Mouse (Mus musculus): ENCODE measurements around the gene Cib3. TPM values are rescaled to one million over a fixed set of nuclear protein-coding genes. Genes with fewer than 3 reads are reported as not detected.

Cib3 gene
- total and polyA plus RNA-seq, 2 experiments from 2014 or later = 0.10 TPM; not detected in 1

DNA sequence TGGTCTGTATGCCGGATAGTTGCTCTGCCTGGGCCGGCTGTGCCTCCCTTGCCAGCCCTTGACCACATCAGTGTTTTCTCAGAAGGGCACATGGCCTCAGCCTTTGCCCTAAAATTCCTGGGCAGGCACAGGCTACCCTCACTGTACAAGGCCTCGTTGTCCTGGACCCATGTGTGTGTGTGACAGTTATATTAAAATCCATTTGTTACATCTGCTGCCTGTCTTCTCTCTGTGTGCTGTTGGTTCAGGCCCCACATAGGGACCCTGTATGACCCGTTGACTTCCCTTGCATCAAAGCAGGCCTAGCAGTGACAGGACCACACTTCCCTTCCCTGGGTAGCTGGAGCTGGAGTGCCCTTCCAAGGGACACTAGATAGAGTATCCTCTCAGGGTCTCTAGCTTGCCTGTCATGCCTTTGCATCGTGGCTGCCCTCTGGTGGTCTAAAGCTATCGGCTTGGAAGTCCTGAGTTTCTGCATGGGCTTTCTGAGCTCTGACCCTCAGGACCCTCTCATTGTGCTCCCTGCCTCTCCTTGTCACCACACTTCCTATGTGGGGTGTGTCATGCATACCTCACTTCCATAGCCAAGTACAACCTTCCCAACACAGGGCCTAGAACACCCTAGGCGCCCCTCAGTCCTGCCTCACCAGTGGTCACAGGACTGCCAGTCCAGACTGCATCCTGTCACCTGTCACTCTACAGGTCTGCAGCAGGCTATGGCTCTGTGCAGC, 44.7 kb upstream of the Cib3 start:
- Histone ChIP-seq H3K9me3 (ENCODE audit: low read length) (no peaks in the 10 kb centered on the region), H3K4me2 (ENCODE audit: low read depth) (no peak overlapping the region), H3K27ac (ENCODE audit: low read depth, low read length) (no peak overlapping the region), H3K4me1 (ENCODE audit: insufficient read depth) (no peaks in the 10 kb centered on the region), H3K27me3 (ENCODE audit: insufficient read depth, low read length) (no peaks in the 10 kb centered on the region), H3K4me3 (ENCODE audit: low read depth, low read length) (no peak overlapping the region), H3K9ac (no peak overlapping the region), H3K36me3 (ENCODE audit: insufficient read depth) (peaks cover 43% of the 10 kb centered on the region)
- TF ChIP-seq CTCF (IDR thresholded peaks at IDR 0.05; ENCODE audit: low read depth) = peak; percentile 75
- ATAC-seq (peak; percentile 44), DNase-seq (peak; percentile 43)
- WGBS = 47% methylated on average over 7 of the region's 7 CpGs

DNA sequence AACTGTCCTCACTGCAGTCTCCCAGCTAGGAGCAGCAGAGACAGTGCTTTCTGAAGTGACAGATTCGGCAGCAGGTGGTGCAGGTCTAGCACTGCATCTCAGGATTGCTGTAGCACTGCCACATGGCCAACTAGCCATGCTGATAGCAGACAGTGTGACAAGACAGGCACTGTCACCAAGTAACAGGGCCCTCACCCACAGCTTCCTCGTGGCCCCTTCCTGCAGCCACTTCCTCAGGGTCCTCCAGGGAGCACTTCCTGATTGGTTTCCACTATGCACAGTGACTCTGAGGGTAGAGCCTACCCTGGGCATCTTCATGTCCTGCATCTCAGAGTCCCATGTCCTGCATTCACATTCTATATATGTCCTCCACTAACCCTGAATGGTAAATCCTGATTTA, 32.0 kb upstream of the Cib3 start:
- TF ChIP-seq CTCF (IDR thresholded peaks at IDR 0.05; ENCODE audit: low read depth) = no peak
- WGBS = 70% methylated on average over 2 of the region's 2 CpGs
- no peak for ATAC-seq
- H3K27me3 ChIP-seq (ENCODE audit: insufficient read depth, low read length) = no peaks in the 10 kb centered on the region
- peaks cover 23% of the 10 kb centered on the region for H3K36me3 ChIP-seq (ENCODE audit: insufficient read depth)
- no peak overlapping the region for H3K4me2 ChIP-seq (ENCODE audit: low read depth)
- H3K4me3 ChIP-seq (ENCODE audit: low read depth, low read length) = no peak overlapping the region
- H3K9ac ChIP-seq = no peak overlapping the region
- H3K4me1 ChIP-seq (ENCODE audit: insufficient read depth) = peaks cover 11% of the 10 kb centered on the region; the same call in 1 of the 2 replicates
- no peaks in the 10 kb centered on the region for H3K9me3 ChIP-seq (ENCODE audit: low read length)
- no peak for DNase-seq
- H3K27ac ChIP-seq (ENCODE audit: low read depth, low read length) = no peak overlapping the region

DNA sequence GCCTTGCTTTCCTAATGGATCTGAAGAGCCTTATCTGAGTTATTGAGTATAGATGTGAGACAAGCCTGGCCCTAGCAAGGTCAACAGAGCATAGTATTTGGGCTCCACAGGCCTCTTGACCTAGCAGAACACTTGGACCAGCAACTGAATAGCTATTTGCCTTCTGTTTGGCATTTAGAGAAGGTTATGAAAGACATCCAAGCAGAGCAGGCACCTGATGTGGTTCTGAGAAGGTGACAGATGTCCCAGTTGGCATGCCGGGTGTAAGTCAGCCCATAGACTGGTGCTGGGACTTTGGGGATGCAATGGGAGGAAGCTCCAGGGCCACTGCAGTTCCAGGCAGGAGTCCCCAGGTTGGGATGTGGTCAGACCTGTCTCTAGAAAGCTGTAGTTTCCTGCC, 29.6 kb upstream of the Cib3 start:
- whole genome bisulfite sequencing = 93% methylated on average over 1 of the region's 1 CpGs
- Histone ChIP-seq H3K4me2 (ENCODE audit: low read depth) (no peak overlapping the region), H3K9me3 (ENCODE audit: low read length) (no peaks in the 10 kb centered on the region), H3K36me3 (ENCODE audit: insufficient read depth) (peaks cover 11% of the 10 kb centered on the region), H3K27ac (ENCODE audit: low read depth, low read length) (no peak overlapping the region), H3K4me1 (ENCODE audit: insufficient read depth) (peaks cover 11% of the 10 kb centered on the region; the same call in 1 of the 2 replicates), H3K9ac (no peak overlapping the region), H3K27me3 (ENCODE audit: insufficient read depth, low read length) (no peaks in the 10 kb centered on the region), H3K4me3 (ENCODE audit: low read depth, low read length) (no peak overlapping the region)
- DNase-seq = no peak
- no peak for ATAC-seq
- no peak for TF ChIP-seq CTCF (IDR thresholded peaks at IDR 0.05; ENCODE audit: low read depth)

DNA sequence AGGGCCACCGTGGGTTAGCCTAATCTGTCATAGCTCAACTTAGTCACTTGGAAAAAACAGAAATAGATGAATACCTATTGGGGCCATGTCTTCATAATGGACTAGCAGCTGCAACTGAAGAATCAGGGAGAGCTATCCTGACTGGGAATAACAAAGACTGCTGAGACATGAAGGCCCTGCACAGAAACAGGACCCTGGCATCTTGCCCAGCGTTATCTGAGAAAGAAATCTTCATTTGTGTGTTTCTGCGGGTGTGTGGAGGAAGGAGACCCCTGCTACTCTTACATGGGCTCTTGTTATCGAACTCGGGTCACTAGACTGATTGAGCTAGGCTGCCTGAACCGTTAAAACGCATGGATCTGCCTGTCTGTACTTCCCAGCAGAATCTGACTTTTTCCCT, 28.3 kb upstream of the Cib3 start:
- no peak for TF ChIP-seq CTCF (IDR thresholded peaks at IDR 0.05; ENCODE audit: low read depth)
- Histone ChIP-seq H3K27ac (ENCODE audit: low read depth, low read length) (no peak overlapping the region), H3K9ac (peak overlapping the region; percentile 63), H3K4me1 (ENCODE audit: insufficient read depth) (peaks cover 11% of the 10 kb centered on the region; the same call in 1 of the 2 replicates), H3K36me3 (ENCODE audit: insufficient read depth) (no peaks in the 10 kb centered on the region), H3K27me3 (ENCODE audit: insufficient read depth, low read length) (no peaks in the 10 kb centered on the region), H3K4me3 (ENCODE audit: low read depth, low read length) (peak overlapping the region; percentile 63), H3K4me2 (ENCODE audit: low read depth) (peak overlapping the region; percentile 78), H3K9me3 (ENCODE audit: low read length) (no peaks in the 10 kb centered on the region)
- peak; percentile 20 for DNase-seq
- 65% methylated on average over 7 of the region's 7 CpGs for WGBS
- ATAC-seq = no peak

DNA sequence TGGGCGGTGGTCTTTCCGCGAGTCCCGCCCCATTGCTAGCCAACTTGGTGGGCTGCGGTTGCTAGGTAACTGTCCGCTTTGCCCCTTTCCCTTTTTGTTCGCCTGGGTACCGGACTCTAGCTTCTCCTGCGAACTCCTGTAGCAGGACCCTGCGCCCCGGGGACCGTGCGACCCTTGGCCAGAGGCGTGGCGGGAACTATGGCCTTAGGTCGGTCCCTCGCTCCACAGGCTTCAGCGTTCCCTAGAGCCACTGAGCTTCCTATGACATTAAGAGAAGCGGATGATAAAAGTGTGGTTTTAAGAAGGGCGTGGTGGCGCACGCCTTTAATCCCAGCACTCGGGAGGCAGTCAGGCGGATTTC, 27.7 kb upstream of the Cib3 start:
- H3K9me3 ChIP-seq (ENCODE audit: low read length) = no peaks in the 10 kb centered on the region
- ATAC-seq = no peak
- peak overlapping the region; percentile 78 for H3K4me2 ChIP-seq (ENCODE audit: low read depth)
- no peak for TF ChIP-seq CTCF (IDR thresholded peaks at IDR 0.05; ENCODE audit: low read depth)
- H3K27ac ChIP-seq (ENCODE audit: low read depth, low read length) = peak overlapping the region; percentile 87
- peak overlapping the region; percentile 63 for H3K4me3 ChIP-seq (ENCODE audit: low read depth, low read length)
- peak overlapping the region; percentile 63 for H3K9ac ChIP-seq
- no peak for DNase-seq
- whole genome bisulfite sequencing = under 1% methylated on average over 24 of the region's 24 CpGs
- H3K27me3 ChIP-seq (ENCODE audit: insufficient read depth, low read length) = no peaks in the 10 kb centered on the region
- no peaks in the 10 kb centered on the region for H3K36me3 ChIP-seq (ENCODE audit: insufficient read depth)
- H3K4me1 ChIP-seq (ENCODE audit: insufficient read depth) = peaks cover 11% of the 10 kb centered on the region; the same call in 1 of the 2 replicates

DNA sequence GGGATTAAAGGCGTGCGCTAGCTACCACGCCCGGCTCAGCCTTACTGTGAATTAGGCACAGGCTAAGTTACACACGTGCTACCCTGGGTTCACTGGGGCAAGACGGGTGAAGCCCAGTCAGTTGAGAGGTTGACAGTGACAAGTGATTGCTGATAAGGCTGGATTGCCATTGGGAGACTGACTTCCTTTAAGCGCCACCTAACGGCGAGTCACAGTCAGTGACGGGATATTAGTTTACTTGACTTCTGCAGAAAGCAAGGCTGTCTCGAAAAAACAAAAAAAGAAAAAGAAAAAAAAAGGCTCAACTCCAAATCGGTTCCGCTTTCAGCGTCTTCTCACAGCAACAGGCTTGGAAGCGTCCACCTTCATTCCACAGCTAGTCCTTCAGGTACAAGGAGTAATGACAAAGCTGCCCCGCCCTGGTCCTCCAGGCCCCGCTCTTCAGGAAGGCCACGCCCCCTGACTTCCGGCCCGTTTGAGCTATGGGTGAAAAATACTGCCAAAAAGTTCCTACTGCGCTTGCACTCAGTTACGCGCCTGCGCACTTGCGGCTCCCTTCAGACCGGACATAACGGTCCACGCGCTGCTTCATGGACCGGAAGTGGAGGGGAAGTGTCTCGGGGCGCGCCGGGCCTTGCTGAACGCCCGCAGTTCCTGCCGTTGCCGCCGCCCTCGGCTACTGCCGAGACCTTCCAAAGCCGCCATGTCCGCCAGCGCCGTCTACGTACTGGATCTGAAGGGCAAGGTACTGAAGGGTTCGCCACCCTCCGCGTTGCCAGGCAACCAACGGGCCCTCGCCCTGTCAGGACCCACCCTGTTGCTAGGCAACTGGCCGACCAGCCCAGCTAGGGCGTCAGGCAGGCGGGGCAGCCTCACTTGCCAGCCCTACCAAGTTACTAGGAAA, 27.1 kb upstream of the Cib3 start, which contains the start of gene Ap1m1:
Ap1m1 (plus strand) TSS at position 520 of the 904 bp plus-strand sequence.
- under 1% methylated on average over 54 of the region's 54 CpGs for WGBS
- peak; percentile 86 for TF ChIP-seq CTCF (IDR thresholded peaks at IDR 0.05; ENCODE audit: low read depth)
- Histone ChIP-seq H3K4me2 (ENCODE audit: low read depth) (peak within 1 kb of the TSS; percentile 78), H3K9ac (peak within 1 kb of the TSS; percentile 63), H3K27ac (ENCODE audit: low read depth, low read length) (peak within 1 kb of the TSS; percentile 87), H3K4me1 (ENCODE audit: insufficient read depth) (peaks cover 11% of the 10 kb centered on the region; the same call in 1 of the 2 replicates), H3K27me3 (ENCODE audit: insufficient read depth, low read length) (no peaks in the 10 kb centered on the region), H3K36me3 (ENCODE audit: insufficient read depth) (no peaks in the 10 kb centered on the region), H3K4me3 (ENCODE audit: low read depth, low read length) (peak within 1 kb of the TSS; percentile 63), H3K9me3 (ENCODE audit: low read length) (no peaks in the 10 kb centered on the region)
- peak; percentile 95 for ATAC-seq
- peak; percentile 99 for DNase-seq
